Mouse (Mus musculus) E14TG2a.4 (cell line): ENCODE measurements around the gene Ldlrap1.

Experiments used
- CTCF ChIP-seq: conservative IDR thresholded peaks from 2 replicates; pipeline ENCODE4 v1.5.1; 2014; ENCODE audit warnings: low read length
- POU5F1 ChIP-seq: IDR thresholded peaks from 2 replicates; pipeline ENCODE4 v1.6.1; 2014; ENCODE audit warnings: low read length, borderline replicate concordance

- TF ChIP-seq CTCF: no peak
- TF ChIP-seq POU5F1: no peak
Observed at GRCm38 (mm10) chr4:134766904-134767425, 859 bp downstream of the Ldlrap1 start.
